Mouse (Mus musculus): ENCODE results near the gene Asb17. TPM values are rescaled to one million over a fixed set of nuclear protein-coding genes. Genes with fewer than 3 reads are reported as not detected.
A peak's percentile ranks its signal among the peaks of the same experiment; 100 is the strongest.
"Not testable (repeated sequence)": the region's sequence is repeated elsewhere in the genome, so short reads cannot be mapped to it uniquely, and the experiment has no call there.

Asb17 gene
- polyA plus RNA-seq, 1 experiment from 2014 or later: 0.12 TPM

GRCm38 (mm10) chr3:153817376-153817890 lies 26.6 kb upstream of the Asb17 start:
- no peaks in the 10 kb centered on the region for H3K36me3 ChIP-seq
- 0 out of 2 replicates have a peak, but pooled peaks have one; percentile 33 for ATAC-seq (replicated peaks; ENCODE audit: low FRiP score)
- WGBS: 69% methylated on average over 9 of the region's 9 CpGs
- no peak overlapping the region for H3K4me2 ChIP-seq
- no peaks in the 10 kb centered on the region for H3K9me3 ChIP-seq (replicated peaks)
- H3K4me1 ChIP-seq: peaks cover 11% of the 10 kb centered on the region; the same call in 1 of the 2 replicates
- no peak overlapping the region for H3K9ac ChIP-seq
- no peak overlapping the region for H3K27ac ChIP-seq
- H3K27me3 ChIP-seq: no peaks in the 10 kb centered on the region
- H3K4me3 ChIP-seq (replicated peaks): no peak overlapping the region

GRCm38 (mm10) chr3:153818723-153819122 lies 25.3 kb upstream of the Asb17 start:
- WGBS: 96% methylated on average over 3 of the region's 3 CpGs
- ATAC-seq (replicated peaks; ENCODE audit: low FRiP score): no peak
- Histone ChIP-seq H3K27me3 (no peaks in the 10 kb centered on the region), H3K9ac (no peak overlapping the region), H3K4me3 (replicated peaks) (no peak overlapping the region), H3K4me2 (no peak overlapping the region), H3K36me3 (no peaks in the 10 kb centered on the region), H3K27ac (no peak overlapping the region), H3K4me1 (peaks cover 11% of the 10 kb centered on the region; the same call in 1 of the 2 replicates), H3K9me3 (replicated peaks) (no peaks in the 10 kb centered on the region)

- Histone ChIP-seq H3K4me3 (replicated peaks) (no peak overlapping the region), H3K27ac (no peak overlapping the region), H3K4me1 (peaks cover 18% of the 10 kb centered on the region; the same call in 1 of the 2 replicates), H3K4me2 (no peak overlapping the region), H3K27me3 (no peaks in the 10 kb centered on the region), H3K9ac (no peak overlapping the region), H3K36me3 (no peaks in the 10 kb centered on the region), H3K9me3 (replicated peaks) (no peaks in the 10 kb centered on the region)
- no peak for ATAC-seq (replicated peaks; ENCODE audit: low FRiP score)
- 92% methylated on average over 9 of the region's 9 CpGs for WGBS
Observed at GRCm38 (mm10) chr3:153819438-153819837, 24.6 kb upstream of the Asb17 start.

GRCm38 (mm10) chr3:153823671-153824515 lies 20.1 kb upstream of the Asb17 start:
- Histone ChIP-seq H3K27me3 (no peaks in the 10 kb centered on the region), H3K9me3 (replicated peaks) (no peaks in the 10 kb centered on the region), H3K4me1 (peaks cover 8% of the 10 kb centered on the region; the same call in 1 of the 2 replicates), H3K27ac (no peak overlapping the region), H3K9ac (no peak overlapping the region), H3K36me3 (no peaks in the 10 kb centered on the region), H3K4me3 (replicated peaks) (no peak overlapping the region), H3K4me2 (no peak overlapping the region)
- peak; percentile 54; the same call in 1 of the 2 replicates for ATAC-seq (replicated peaks; ENCODE audit: low FRiP score)
- 65% methylated on average over 11 of the region's 11 CpGs for WGBS

GRCm38 (mm10) chr3:153825197-153825596 lies 18.8 kb upstream of the Asb17 start:
- Histone ChIP-seq H3K4me1 (peaks cover 8% of the 10 kb centered on the region; the same call in 1 of the 2 replicates), H3K4me2 (no peak overlapping the region), H3K4me3 (replicated peaks) (no peak overlapping the region), H3K9ac (no peak overlapping the region), H3K27me3 (no peaks in the 10 kb centered on the region), H3K36me3 (no peaks in the 10 kb centered on the region), H3K27ac (no peak overlapping the region), H3K9me3 (replicated peaks) (no peaks in the 10 kb centered on the region)
- no peak for ATAC-seq (replicated peaks; ENCODE audit: low FRiP score)
- WGBS: 90% methylated on average over 10 of the region's 10 CpGs

- Histone ChIP-seq H3K36me3 (no peaks in the 10 kb centered on the region), H3K4me1 (peaks cover 8% of the 10 kb centered on the region; the same call in 1 of the 2 replicates), H3K4me2 (no peak overlapping the region), H3K4me3 (replicated peaks) (no peak overlapping the region), H3K9ac (no peak overlapping the region), H3K9me3 (replicated peaks) (no peaks in the 10 kb centered on the region), H3K27ac (no peak overlapping the region), H3K27me3 (no peaks in the 10 kb centered on the region)
- no peak for ATAC-seq (replicated peaks; ENCODE audit: low FRiP score)
- WGBS: 29% methylated on average over 6 of the region's 6 CpGs
Observed at GRCm38 (mm10) chr3:153826616-153827015, 17.4 kb upstream of the Asb17 start.

GRCm38 (mm10) chr3:153829788-153830187 lies 14.2 kb upstream of the Asb17 start:
- not testable (repeated sequence) for H3K27me3 ChIP-seq; H3K4me2 ChIP-seq; H3K9ac ChIP-seq; H3K27ac ChIP-seq; H3K9me3 ChIP-seq (replicated peaks); H3K4me3 ChIP-seq (replicated peaks); H3K36me3 ChIP-seq; H3K4me1 ChIP-seq; ATAC-seq (replicated peaks; ENCODE audit: low FRiP score)
- WGBS: 94% methylated on average over 3 of the region's 3 CpGs

GRCm38 (mm10) chr3:153831014-153831872 lies 12.8 kb upstream of the Asb17 start:
- Histone ChIP-seq H3K9ac (no peak overlapping the region), H3K4me2 (no peak overlapping the region), H3K9me3 (replicated peaks) (no peaks in the 10 kb centered on the region), H3K4me1 (no peaks in the 10 kb centered on the region), H3K4me3 (replicated peaks) (no peak overlapping the region), H3K27me3 (no peaks in the 10 kb centered on the region), H3K27ac (no peak overlapping the region), H3K36me3 (no peaks in the 10 kb centered on the region)
- 70% methylated on average over 11 of the region's 11 CpGs for WGBS
- peak; percentile 67 for ATAC-seq (replicated peaks; ENCODE audit: low FRiP score)

GRCm38 (mm10) chr3:153831873-153832653 lies 11.9 kb upstream of the Asb17 start:
- no peak overlapping the region for H3K4me3 ChIP-seq (replicated peaks)
- peak; percentile 67 for ATAC-seq (replicated peaks; ENCODE audit: low FRiP score)
- H3K4me2 ChIP-seq: no peak overlapping the region
- H3K9ac ChIP-seq: no peak overlapping the region
- H3K4me1 ChIP-seq: no peaks in the 10 kb centered on the region
- H3K9me3 ChIP-seq (replicated peaks): no peaks in the 10 kb centered on the region
- no peak overlapping the region for H3K27ac ChIP-seq
- H3K27me3 ChIP-seq: no peaks in the 10 kb centered on the region
- WGBS: 84% methylated on average over 4 of the region's 4 CpGs
- H3K36me3 ChIP-seq: no peaks in the 10 kb centered on the region

- Histone ChIP-seq H3K27me3 (no peaks in the 10 kb centered on the region), H3K36me3 (no peaks in the 10 kb centered on the region), H3K9ac (no peak overlapping the region), H3K4me1 (no peaks in the 10 kb centered on the region), H3K9me3 (replicated peaks) (no peaks in the 10 kb centered on the region), H3K27ac (no peak overlapping the region), H3K4me2 (no peak overlapping the region), H3K4me3 (replicated peaks) (no peak overlapping the region)
- ATAC-seq (replicated peaks; ENCODE audit: low FRiP score): no peak
- 65% methylated on average over 6 of the region's 6 CpGs for WGBS
Observed at GRCm38 (mm10) chr3:153832654-153832945, 11.4 kb upstream of the Asb17 start.

GRCm38 (mm10) chr3:153834071-153834470 lies 9.9 kb upstream of the Asb17 start:
- Histone ChIP-seq H3K27me3 (no peaks in the 10 kb centered on the region), H3K4me3 (replicated peaks) (no peak overlapping the region), H3K9ac (no peak overlapping the region), H3K4me2 (no peak overlapping the region), H3K9me3 (replicated peaks) (no peaks in the 10 kb centered on the region), H3K4me1 (no peaks in the 10 kb centered on the region), H3K36me3 (no peaks in the 10 kb centered on the region), H3K27ac (no peak overlapping the region)
- 87% methylated on average over 4 of the region's 4 CpGs for WGBS
- ATAC-seq (replicated peaks; ENCODE audit: low FRiP score): no peak
